Mouse (Mus musculus) megakaryocyte, embryonic 14.5 days (primary cell): ENCODE measurements at regions not wholly inside any gene's neighbourhood (a gene's known extent, or its start where the extent isn't known, plus 50 kb on each side); places are given as distances from the start of the nearest gene placed in this dataset.

Experiments used
- H3K27me3 ChIP-seq: replicated peaks from 2 replicates; pipeline ENCODE3; 2012; ENCODE audit warnings: inconsistent platforms
- H3K36me3 ChIP-seq: replicated peaks from 2 replicates; pipeline ENCODE3; 2012; ENCODE audit warnings: low read length, inconsistent platforms, mixed read lengths
- H3K4me1 ChIP-seq: 2 replicates; pipeline ENCODE4 v1.6.1; 2012; ENCODE audit warnings: inconsistent platforms
- H3K4me3 ChIP-seq: replicated peaks from 2 replicates; pipeline ENCODE3; 2012; ENCODE audit warnings: moderate library complexity, mild to moderate bottlenecking, inconsistent platforms
- H3K9me3 ChIP-seq: 2 replicates; pipeline ENCODE4 v1.6.1; 2012; ENCODE audit warnings: inconsistent platforms
- FLI1 ChIP-seq: IDR thresholded peaks from 2 replicates; pipeline ENCODE4 v1.6.1; 2012; ENCODE audit warnings: low read length, inconsistent platforms, mixed read lengths
- GATA1 ChIP-seq: IDR thresholded peaks from 3 replicates; pipeline ENCODE4 v1.6.1; 2012; ENCODE audit warnings: mixed read lengths, low read length, inconsistent platforms, borderline replicate concordance

- no peak for TF ChIP-seq FLI1
- no peak for TF ChIP-seq GATA1
- Histone ChIP-seq H3K36me3 (no peaks in the 10 kb centered on the region), H3K4me1 (peaks cover 26% of the 10 kb centered on the region), H3K27me3 (peaks cover 40% of the 10 kb centered on the region), H3K9me3 (peaks cover 6% of the 10 kb centered on the region), H3K4me3 (no peak overlapping the region)
Measured at GRCm38 (mm10) chr12:73449911-73450520, 96.2 kb downstream of the Tmem30b start.

- Histone ChIP-seq H3K4me1 (peaks cover 35% of the 10 kb centered on the region), H3K27me3 (peaks cover 34% of the 10 kb centered on the region), H3K4me3 (peak overlapping the region; percentile 38), H3K9me3 (peaks cover 6% of the 10 kb centered on the region), H3K36me3 (no peaks in the 10 kb centered on the region)
- TF ChIP-seq GATA1, result no peak
- TF ChIP-seq FLI1, result no peak
Measured at GRCm38 (mm10) chr12:73449069-73449468, 97.1 kb downstream of the Tmem30b start.

GRCm38 (mm10) chr12:73448388-73448965, 97.7 kb downstream of the Tmem30b start:
- no peak for TF ChIP-seq FLI1
- TF ChIP-seq GATA1, result no peak
- Histone ChIP-seq H3K4me1 (peaks cover 37% of the 10 kb centered on the region), H3K4me3 (no peak overlapping the region), H3K9me3 (peaks cover 6% of the 10 kb centered on the region), H3K36me3 (no peaks in the 10 kb centered on the region), H3K27me3 (peaks cover 31% of the 10 kb centered on the region)

- Histone ChIP-seq H3K4me1 (peaks cover 46% of the 10 kb centered on the region), H3K36me3 (no peaks in the 10 kb centered on the region), H3K27me3 (peaks cover 23% of the 10 kb centered on the region), H3K9me3 (peaks cover 6% of the 10 kb centered on the region), H3K4me3 (no peak overlapping the region)
- TF ChIP-seq GATA1 (no peak), FLI1 (no peak)
Measured at GRCm38 (mm10) chr12:73447172-73447571, 99.0 kb downstream of the Tmem30b start.

- peaks cover 15% of the 10 kb centered on the region for H3K27me3 ChIP-seq
- no peaks in the 10 kb centered on the region for H3K36me3 ChIP-seq
- no peak overlapping the region for H3K4me3 ChIP-seq
- peaks cover 50% of the 10 kb centered on the region for H3K4me1 ChIP-seq
- TF ChIP-seq FLI1 (no peak), GATA1 (no peak)
- peaks cover 6% of the 10 kb centered on the region for H3K9me3 ChIP-seq
Measured at GRCm38 (mm10) chr12:73446148-73446547, 100.0 kb downstream of the Tmem30b start.

- Histone ChIP-seq H3K36me3 (no peaks in the 10 kb centered on the region), H3K9me3 (peaks cover 6% of the 10 kb centered on the region), H3K4me1 (peaks cover 52% of the 10 kb centered on the region), H3K27me3 (peaks cover 14% of the 10 kb centered on the region), H3K4me3 (no peak overlapping the region)
- TF ChIP-seq GATA1, result no peak
- TF ChIP-seq FLI1, result no peak
Measured at GRCm38 (mm10) chr12:73445562-73445961, 100.6 kb downstream of the Tmem30b start.

- no peak for TF ChIP-seq FLI1
- TF ChIP-seq GATA1, result no peak
- Histone ChIP-seq H3K4me3 (peak overlapping the region; percentile 43), H3K4me1 (peaks cover 55% of the 10 kb centered on the region), H3K36me3 (no peaks in the 10 kb centered on the region), H3K9me3 (peaks cover 6% of the 10 kb centered on the region), H3K27me3 (peaks cover 17% of the 10 kb centered on the region)
Measured at GRCm38 (mm10) chr12:73445128-73445527, 101.1 kb downstream of the Tmem30b start.

GRCm38 (mm10) chr12:73441326-73441725, 104.9 kb downstream of the Tmem30b start:
- TF ChIP-seq FLI1, result no peak
- no peak for TF ChIP-seq GATA1
- Histone ChIP-seq H3K27me3 (peaks cover 16% of the 10 kb centered on the region), H3K9me3 (no peaks in the 10 kb centered on the region), H3K36me3 (no peaks in the 10 kb centered on the region), H3K4me3 (no peak overlapping the region), H3K4me1 (peaks cover 45% of the 10 kb centered on the region)

- H3K4me3 ChIP-seq, result no peak overlapping the region
- TF ChIP-seq GATA1 (no peak), FLI1 (no peak)
- no peaks in the 10 kb centered on the region for H3K36me3 ChIP-seq
- no peaks in the 10 kb centered on the region for H3K27me3 ChIP-seq
- H3K4me1 ChIP-seq, result peaks cover 11% of the 10 kb centered on the region
- H3K9me3 ChIP-seq, result no peaks in the 10 kb centered on the region
Measured at GRCm38 (mm10) chr12:73434684-73435083, 111.5 kb downstream of the Tmem30b start.

- Histone ChIP-seq H3K27me3 (no peaks in the 10 kb centered on the region), H3K9me3 (no peaks in the 10 kb centered on the region), H3K4me1 (peaks cover 20% of the 10 kb centered on the region), H3K36me3 (no peaks in the 10 kb centered on the region), H3K4me3 (peak overlapping the region; percentile 44)
- TF ChIP-seq GATA1 (no peak), FLI1 (no peak)
Measured at GRCm38 (mm10) chr12:73432546-73432945, 113.6 kb downstream of the Tmem30b start.
